ENCODE assay signal across 8 mouse cellular contexts in genomic region chr3:51364703-51365516, GRCm38 (mm10). TPM values are rescaled to one million over a fixed set of nuclear protein-coding genes. Genes with fewer than 3 reads are reported as not detected.
DNase-seq lines count a peak whose midpoint lies in the region; ATAC-seq and TF ChIP-seq lines count a peak whose summit lies in the region.

No protein-coding gene starts in this region.

- H3K36me3 ChIP-seq in lung, embryonic 14.5 days (ENCODE audit: insufficient read depth) = no peaks in the 10 kb centered on the region

- 0 out of 2 replicates have a peak overlapping the region, but pooled peaks have one; percentile 44 for H3K27ac ChIP-seq in lung, embryonic 14.5 days (ENCODE audit: low read depth)

- no peaks in the 10 kb centered on the region for H3K27me3 ChIP-seq in lung, embryonic 14.5 days (ENCODE audit: insufficient read depth, low read length)

- peak; percentile 90 for DNase-seq in MN1 (ENCODE audit: low spot score)
- peak; percentile 90 for DNase-seq in cerebellum, adult 9-10 months
- peak; percentile 69 for DNase-seq in forelimb bud, embryonic 11.5 days (ENCODE audit: low read depth, low spot score)
- peak; percentile 73 for DNase-seq in layer of hippocampus, adult 9-10 months (ENCODE audit: low spot score)
- peak; percentile 92 for DNase-seq in lung, embryonic 14.5 days
- DNase-seq in testis, postnatal 10 days (ENCODE audit: low spot score) = peak; percentile 75

- peak; percentile 90 for TF ChIP-seq CTCF in lung, embryonic 14.5 days (IDR thresholded peaks at IDR 0.05; ENCODE audit: low read depth)

- H3K4me2 ChIP-seq in lung, embryonic 14.5 days = peak overlapping the region; percentile 70

- H3K4me1 ChIP-seq in lung, embryonic 14.5 days (ENCODE audit: insufficient read depth) = peaks cover 3% of the 10 kb centered on the region; the same call in 1 of the 2 replicates

- WGBS in lung, embryonic 14.5 days = 6% methylated on average over 31 of the region's 31 CpGs

- no peaks in the 10 kb centered on the region for H3K9me3 ChIP-seq in lung, embryonic 14.5 days (ENCODE audit: low read depth, low read length)

- ATAC-seq in hematopoietic stem cell, adult 5-6 weeks (replicated peaks in 1 of 2; ENCODE audit: insufficient read depth in 1 of 2, low FRiP score in 2 of 2, low TSS enrichment in 1 of 2, low read depth in 1 of 2, poor library complexity in 2 of 2, severe bottlenecking in 2 of 2) = peak; percentile 90 to 93
- peak; percentile 91 for ATAC-seq in lung, embryonic 14.5 days (ENCODE audit: insufficient read depth)
- peak; percentile 93 for ATAC-seq in neutrophil, adult 5-6 weeks (ENCODE audit: extremely low read depth, insufficient number of reproducible peaks, low FRiP score, poor library complexity, severe bottlenecking)

- peak overlapping the region; percentile 30; the same call in 1 of the 2 replicates for H3K9ac ChIP-seq in lung, embryonic 14.5 days

- peak overlapping the region; percentile 40 for H3K4me3 ChIP-seq in lung, embryonic 14.5 days (ENCODE audit: low read depth, low read length)

RNA-seq across cellular contexts. Expression of gene Elf2, which starts 24.4 kb away (rescaled TPM):
- 173 and 205 TPM in 2 replicates for total RNA-seq in hematopoietic stem cell, adult 5-6 weeks (2017)
- 59.4 and 60.8 TPM in 2 replicates for polyA plus RNA-seq in lung, embryonic 14.5 days (2014; fragmentation: Nextera tagmentation; extraction: Ambion mirVana)
- total RNA-seq in neutrophil, adult 5-6 weeks (2017) = 173 and 175 TPM in 2 replicates

RNA-seq across cellular contexts. Expression of gene Mgarp, which starts 31.6 kb away (rescaled TPM):
- total RNA-seq in hematopoietic stem cell, adult 5-6 weeks (2017) = not detected in 2 replicates
- 2.7 and 3.6 TPM in 2 replicates for polyA plus RNA-seq in lung, embryonic 14.5 days (2014; fragmentation: Nextera tagmentation; extraction: Ambion mirVana)
- not detected in 2 replicates for total RNA-seq in neutrophil, adult 5-6 weeks (2017)

RNA-seq across cellular contexts. Expression of gene Ndufc1, which starts 43.9 kb away (rescaled TPM):
- total RNA-seq in hematopoietic stem cell, adult 5-6 weeks (2017) = 41.9 and 90.6 TPM in 2 replicates
- 650 and 732 TPM in 2 replicates for polyA plus RNA-seq in lung, embryonic 14.5 days (2014; fragmentation: Nextera tagmentation; extraction: Ambion mirVana)
- total RNA-seq in neutrophil, adult 5-6 weeks (2017) = 9.1 and 17.5 TPM in 2 replicates

RNA-seq across cellular contexts. Expression of gene Naa15, which starts 50.0 kb away (rescaled TPM):
- total RNA-seq in hematopoietic stem cell, adult 5-6 weeks (2017) = 76.8 and 131 TPM in 2 replicates
- polyA plus RNA-seq in lung, embryonic 14.5 days (2014; fragmentation: Nextera tagmentation; extraction: Ambion mirVana) = 45.4 and 49.5 TPM in 2 replicates
- total RNA-seq in neutrophil, adult 5-6 weeks (2017) = 78.2 and 80.2 TPM in 2 replicates

Comparison
In these comparisons a context has a peak if more than half of its experiments do, and no peak if none do; other contexts are left out.
1. Peak in every context shown above with its lines: DNase-seq, ATAC-seq, H3K4me3 ChIP-seq and H3K27ac ChIP-seq.